Mouse (Mus musculus): Measurements from ENCODE around the gene Cd19. TPM values are rescaled to one million over a fixed set of nuclear protein-coding genes. Genes with fewer than 3 reads are reported as not detected.

The Cd19 gene
- total and polyA plus RNA-seq, 3 experiments, result 132 to 234 (median 141) TPM

DNA sequence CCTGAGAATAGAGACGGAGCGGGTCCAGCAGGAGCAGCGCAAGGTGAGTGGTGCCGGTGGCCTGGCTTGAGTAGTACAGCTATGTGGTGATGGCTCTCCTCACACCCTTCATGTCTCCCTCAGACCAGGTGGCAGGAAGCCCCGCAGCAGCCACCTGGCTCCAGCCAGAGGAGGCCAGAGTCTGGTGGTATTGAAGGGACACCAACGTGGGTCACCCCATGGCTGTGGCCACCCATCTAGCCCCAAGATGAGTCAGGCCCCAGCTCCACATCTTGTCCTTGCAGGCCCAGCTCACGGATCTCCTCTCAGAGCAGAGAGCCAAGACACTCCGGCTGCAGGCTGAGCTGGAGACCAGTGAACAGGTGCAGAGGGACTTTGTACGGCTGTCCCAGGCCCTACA, 29.8 kb upstream of the Cd19 start:
- TF ChIP-seq NRF1 (IDR thresholded peaks at IDR 0.05; ENCODE audit: low read depth, low read length), result no peak
- TF ChIP-seq CHD2 (IDR thresholded peaks at IDR 0.05; ENCODE audit: low read length), result no peak
- no peak for TF ChIP-seq CHD1 (IDR thresholded peaks at IDR 0.05; ENCODE audit: low read depth, low read length)
- TF ChIP-seq ZC3H11A (IDR thresholded peaks at IDR 0.05; ENCODE audit: low read depth, low read length), result no peak
- TF ChIP-seq ETS1 (conservative IDR thresholded peaks at IDR 0.05; ENCODE audit: low read depth, low read length), result no peak
- TF ChIP-seq PAX5 (IDR thresholded peaks at IDR 0.05; ENCODE audit: low read length), result no peak
- TF ChIP-seq CTCF (conservative IDR thresholded peaks at IDR 0.05 in 1 of 2, IDR thresholded peaks at IDR 0.05 in 1 of 2; ENCODE audit: low read depth in 2 of 2, low read length in 2 of 2), result no peak
- no peak for TF ChIP-seq HCFC1 (IDR thresholded peaks at IDR 0.05; ENCODE audit: low read depth, low read length)
- TF ChIP-seq ZNF384 (IDR thresholded peaks at IDR 0.05; ENCODE audit: low read depth, low read length), result no peak
- TF ChIP-seq TCF12 (IDR thresholded peaks at IDR 0.05; ENCODE audit: low read depth, low read length), result no peak
- TF ChIP-seq RCOR1 (conservative IDR thresholded peaks at IDR 0.05; ENCODE audit: low read depth, low read length), result no peak
- no peak for TF ChIP-seq SMC3 (IDR thresholded peaks at IDR 0.05; ENCODE audit: low read depth, low read length)
- no peak for TF ChIP-seq ZMIZ1 (IDR thresholded peaks at IDR 0.05; ENCODE audit: low read depth, low read length)
- no peak for TF ChIP-seq TBP (conservative IDR thresholded peaks at IDR 0.05; ENCODE audit: low read depth, low read length)
- no peak for TF ChIP-seq EP300 (IDR thresholded peaks at IDR 0.05; ENCODE audit: low read length)
- no peak for TF ChIP-seq ZKSCAN1 (IDR thresholded peaks at IDR 0.05; ENCODE audit: borderline replicate concordance, low read depth, low read length)
- TF ChIP-seq USF2 (conservative IDR thresholded peaks at IDR 0.05; ENCODE audit: low read depth, low read length), result no peak
- dilution Hi-C loops (cut with MboI; ENCODE audit: extremely low pct_ligation_motif_present, extremely low pct_unique_long_range_greater_than_20kb, low sequenced_read_pairs), result no loop called here
- Histone ChIP-seq H3K9ac (ENCODE audit: insufficient read depth, low read depth) (no peak overlapping the region), H3K4me1 (ENCODE audit: control insufficient read depth in 1 of 2, insufficient read depth in 2 of 2) (no peaks in the 10 kb centered on the region), H3K27ac (ENCODE audit: insufficient read depth, low read depth) (no peak overlapping the region), H3K4me3 (replicated peaks in 1 of 3; ENCODE audit: low read depth in 2 of 3, low read length in 2 of 3, poor library complexity in 1 of 3) (no peak overlapping the region), H3K36me3 (replicated peaks in 1 of 2; ENCODE audit: control insufficient read depth in 1 of 2, insufficient read depth in 1 of 2, low read length in 1 of 2) (peaks cover 77 to 93% of the 10 kb centered on the region in 2 experiments), H3K79me2 (replicated peaks; ENCODE audit: control insufficient read depth, extremely low read depth, insufficient read depth, poor library complexity, severe bottlenecking) (no peaks in the 10 kb centered on the region), H3K27me3 (replicated peaks) (no peaks in the 10 kb centered on the region), H3K9me3 (replicated peaks; ENCODE audit: low read length) (no peaks in the 10 kb centered on the region), H3K4me2 (ENCODE audit: insufficient read depth, low read depth, poor library complexity, severe bottlenecking) (no peak overlapping the region)
- in situ Hi-C loops (cut with MboI; ENCODE audit: low pct_ligation_motif_present, low pct_unique_long_range_greater_than_20kb, low sequenced_read_pairs), result no loop called here
- DNase-seq (ENCODE audit: extremely low read depth), result no peak

DNA sequence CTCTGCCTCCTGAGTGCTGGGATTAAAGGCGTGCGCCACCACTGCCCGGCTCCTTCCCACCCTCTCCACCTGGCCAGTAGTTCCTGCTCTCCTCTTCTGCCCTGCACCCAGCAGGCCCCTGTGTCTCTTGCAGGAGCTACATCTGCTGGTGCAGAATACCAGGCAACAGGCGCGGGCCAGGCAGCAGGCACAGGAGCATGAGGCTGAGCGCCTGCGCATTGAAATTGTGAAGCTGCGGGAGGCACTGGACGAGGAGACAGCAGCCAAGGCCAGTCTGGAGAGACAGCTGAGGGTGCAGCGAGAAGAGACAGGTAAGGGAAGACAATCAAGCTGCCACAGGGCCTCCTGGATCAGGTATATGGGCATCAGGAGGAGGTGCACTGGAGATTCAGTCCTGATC, 29.3 kb upstream of the Cd19 start:
- dilution Hi-C loops (cut with MboI; ENCODE audit: extremely low pct_ligation_motif_present, extremely low pct_unique_long_range_greater_than_20kb, low sequenced_read_pairs), result no loop called here
- in situ Hi-C loops (cut with MboI; ENCODE audit: low pct_ligation_motif_present, low pct_unique_long_range_greater_than_20kb, low sequenced_read_pairs), result no loop called here
- no peaks in the 10 kb centered on the region for H3K4me1 ChIP-seq (ENCODE audit: control insufficient read depth in 1 of 2, insufficient read depth in 2 of 2)

More for the DNA sequence above, 29.3 kb upstream of the Cd19 start:
- Histone ChIP-seq H3K79me2 (replicated peaks; ENCODE audit: control insufficient read depth, extremely low read depth, insufficient read depth, poor library complexity, severe bottlenecking) (no peaks in the 10 kb centered on the region), H3K9me3 (replicated peaks; ENCODE audit: low read length) (no peaks in the 10 kb centered on the region), H3K4me2 (ENCODE audit: insufficient read depth, low read depth, poor library complexity, severe bottlenecking) (no peak overlapping the region), H3K36me3 (replicated peaks in 1 of 2; ENCODE audit: control insufficient read depth in 1 of 2, insufficient read depth in 1 of 2, low read length in 1 of 2) (peaks cover 75 to 93% of the 10 kb centered on the region in 2 experiments), H3K4me3 (replicated peaks in 1 of 3; ENCODE audit: low read depth in 2 of 3, low read length in 2 of 3, poor library complexity in 1 of 3) (no peak overlapping the region), H3K27me3 (replicated peaks) (no peaks in the 10 kb centered on the region), H3K27ac (ENCODE audit: insufficient read depth, low read depth) (no peak overlapping the region), H3K9ac (ENCODE audit: insufficient read depth, low read depth) (no peak overlapping the region)
- DNase-seq (ENCODE audit: extremely low read depth), result no peak
- TF ChIP-seq MAFK (IDR thresholded peaks at IDR 0.05; ENCODE audit: insufficient replicate concordance, low read length) (no peak), MYC (IDR thresholded peaks at IDR 0.05; ENCODE audit: low read depth, low read length) (no peak), NRF1 (IDR thresholded peaks at IDR 0.05; ENCODE audit: low read depth, low read length) (no peak), USF1 (IDR thresholded peaks at IDR 0.05; ENCODE audit: low read depth, low read length) (no peak), RAD21 (IDR thresholded peaks at IDR 0.05; ENCODE audit: low read depth, low read length) (no peak), ZNF384 (IDR thresholded peaks at IDR 0.05; ENCODE audit: low read depth, low read length) (no peak), JUN (IDR thresholded peaks at IDR 0.05; ENCODE audit: insufficient read depth, low read depth, low read length) (no peak)
